Mouse (Mus musculus) heart, postnatal 0 days (tissue): ENCODE measurements around the gene Phf2. TPM values are rescaled to one million over a fixed set of nuclear protein-coding genes. Genes with fewer than 3 reads are reported as not detected.

Experiments used
- ATAC-seq: fragments of 200-750 bp; cut with Nextera tagmentation; 2 replicates; pipeline ENCODE4 v1.8.0; 2017; ENCODE audit warnings: low read depth, moderate number of reproducible peaks, moderate library complexity; ENCODE audit not compliant: insufficient read depth
- DNase-seq: peaks from one replicate; pipeline ENCODE4 v3.0.0-alpha.2; 2016; ENCODE audit warnings: low spot score
- H3K27ac ChIP-seq: fragments of 300-500 bp; sonication (generic); 2 replicates; pipeline ENCODE4 v1.5.1; 2014; ENCODE audit warnings: low read depth, mild to moderate bottlenecking
- H3K27me3 ChIP-seq: fragments of 300-500 bp; sonication (generic); 2 replicates; pipeline ENCODE4 v1.6.1; 2014; ENCODE audit warnings: low read length, mixed read lengths; ENCODE audit not compliant: control insufficient read depth, insufficient read depth
- H3K36me3 ChIP-seq: fragments of 300-500 bp; sonication (generic); replicated peaks from 2 replicates; pipeline ENCODE4 v1.6.1; 2014; ENCODE audit warnings: low read length, mixed read lengths; ENCODE audit not compliant: control insufficient read depth, insufficient read depth
- H3K4me1 ChIP-seq: fragments of 300-500 bp; sonication (generic); 2 replicates; pipeline ENCODE4 v1.6.1; 2014; ENCODE audit warnings: antibody characterized with exemption; ENCODE audit not compliant: control insufficient read depth, insufficient read depth
- H3K4me2 ChIP-seq: fragments of 300-500 bp; sonication (generic); 2 replicates; pipeline ENCODE4 v1.6.1; 2014; ENCODE audit warnings: low read depth, mild to moderate bottlenecking, low read length, moderate library complexity
- H3K4me3 ChIP-seq: fragments of 300-500 bp; sonication (generic); 2 replicates; pipeline ENCODE4 v1.5.1; 2014; ENCODE audit warnings: low read depth, low read length
- H3K9ac ChIP-seq: fragments of 300-500 bp; sonication (generic); replicated peaks from 2 replicates; pipeline ENCODE4 v1.6.1; 2014; ENCODE audit warnings: low read depth, low read length, mixed read lengths
- H3K9me3 ChIP-seq: fragments of 300-500 bp; sonication (generic); replicated peaks from 2 replicates; pipeline ENCODE4 v1.6.1; 2016; ENCODE audit warnings: low read length; ENCODE audit not compliant: control insufficient read depth
- CTCF ChIP-seq: IDR thresholded peaks from 2 replicates; pipeline ENCODE4 v1.5.1; 2016; ENCODE audit warnings: antibody characterized with exemption, control low read depth, low read depth
- EP300 ChIP-seq: IDR thresholded peaks from 2 replicates; pipeline ENCODE4 v1.6.1; 2016; ENCODE audit warnings: antibody characterized with exemption, low read depth
- WGBS: fragments of 180-500 bp; shearing (Covaris S2); extraction: QIAGEN DNeasy Blood & Tissue Kit; methylation state at CpG from one replicate; pipeline ENCODE4 v1.1.7; 2014; 5-methylcytosine and 5-hydroxymethylcytosine counted together
- polyA plus RNA-seq: library from polyadenylated mRNA; unstranded; fragments of >200 nt; fragmentation: Nextera tagmentation; extraction: Ambion mirVana; gene quantifications from 2 replicates; pipeline ENCODE4 v1.2.1, GENCODE M21; 2015
- total RNA-seq: library from RNA; depleted of rRNA; stranded (reverse); fragments of >200 nt; gene quantifications from 2 replicates; pipeline ENCODE4 v1.2.3, GENCODE M21; 2014; ENCODE audit warnings: low replicate concordance

Gene Phf2
- total and polyA plus RNA-seq, 2 experiments from 2014 or later, result 2.6 to 12.7 TPM

- Histone ChIP-seq H3K36me3 (no peaks in the 10 kb centered on the region), H3K9ac (no peak overlapping the region), H3K4me1 (peaks cover 20% of the 10 kb centered on the region), H3K9me3 (no peaks in the 10 kb centered on the region), H3K4me3 (no peak overlapping the region), H3K4me2 (no peak overlapping the region), H3K27ac (no peak overlapping the region), H3K27me3 (no peaks in the 10 kb centered on the region)
- DNase-seq (no peak), ATAC-seq (no peak)
- 68% methylated on average over 5 of the region's 5 CpGs for WGBS
- TF ChIP-seq CTCF, result no peak
- no peak for TF ChIP-seq EP300
These were observed 1.8 kb upstream of the Phf2 start for GRCm38 (mm10) chr13:48872726-48873125.

GRCm38 (mm10) chr13:48871887-48872606 lies 1.1 kb upstream of the Phf2 start:
- Histone ChIP-seq H3K4me2 (peak overlapping the region; percentile 77), H3K27me3 (no peaks in the 10 kb centered on the region), H3K9me3 (no peaks in the 10 kb centered on the region), H3K36me3 (no peaks in the 10 kb centered on the region), H3K27ac (no peak overlapping the region), H3K4me1 (peaks cover 19% of the 10 kb centered on the region), H3K9ac (peak overlapping the region; percentile 94), H3K4me3 (peak overlapping the region; percentile 84)
- no peak for TF ChIP-seq EP300
- 0 out of 2 replicates have a peak, but pooled peaks have one; percentile 1 for TF ChIP-seq CTCF
- ATAC-seq (no peak), DNase-seq (no peak)
- 65% methylated on average over 7 of the region's 7 CpGs for WGBS

GRCm38 (mm10) chr13:48869950-48870770 lies 759 bp downstream of the Phf2 start:
- Histone ChIP-seq H3K9ac (peak overlapping the region; percentile 94), H3K4me1 (peaks cover 19% of the 10 kb centered on the region), H3K9me3 (no peaks in the 10 kb centered on the region), H3K4me3 (peak overlapping the region; percentile 80), H3K27ac (peak overlapping the region; percentile 85), H3K27me3 (no peaks in the 10 kb centered on the region), H3K4me2 (peak overlapping the region; percentile 79), H3K36me3 (no peaks in the 10 kb centered on the region)
- DNase-seq (no peak), ATAC-seq (peak; percentile 48)
- under 1% methylated on average over 79 of the region's 102 CpGs for WGBS
- TF ChIP-seq EP300 (no peak), CTCF (no peak)

GRCm38 (mm10) chr13:48869600-48869949 lies 1.3 kb downstream of the Phf2 start:
- Histone ChIP-seq H3K4me3 (peak overlapping the region; percentile 80), H3K36me3 (no peaks in the 10 kb centered on the region), H3K27me3 (no peaks in the 10 kb centered on the region), H3K27ac (peak overlapping the region; percentile 85), H3K4me1 (peaks cover 19% of the 10 kb centered on the region), H3K4me2 (peak overlapping the region; percentile 79), H3K9ac (peak overlapping the region; percentile 94), H3K9me3 (no peaks in the 10 kb centered on the region)
- DNase-seq (no peak), ATAC-seq (no peak)
- no peak for TF ChIP-seq CTCF
- no peak for TF ChIP-seq EP300
- 22% methylated on average over 5 of the region's 5 CpGs for WGBS

DNA sequence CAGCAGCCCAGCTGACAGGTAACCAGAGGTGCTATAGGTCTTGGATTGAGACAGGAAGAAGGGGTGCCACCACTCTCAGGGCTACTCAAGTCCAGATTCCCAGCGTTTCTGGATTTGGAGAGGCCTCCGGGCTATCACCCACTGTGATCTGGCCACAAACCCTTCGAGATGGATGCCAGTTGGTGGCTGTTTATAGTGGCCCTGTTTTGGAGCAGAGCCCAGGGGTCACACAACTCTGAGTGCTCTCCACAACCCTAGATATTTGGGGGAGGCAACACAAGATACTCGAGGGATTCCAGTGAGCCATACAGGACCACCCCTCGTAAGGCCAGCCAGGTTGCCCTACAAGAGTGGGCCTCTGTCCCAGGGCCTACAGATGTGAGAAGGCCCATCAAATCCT lies 1.8 kb downstream of the Phf2 start:
- H3K4me1 ChIP-seq, result peaks cover 19% of the 10 kb centered on the region
- no peak for ATAC-seq
- 24% methylated on average over 5 of the region's 5 CpGs for WGBS

More for the DNA sequence above, 1.8 kb downstream of the Phf2 start:
- no peak for TF ChIP-seq EP300
- no peak for TF ChIP-seq CTCF
- Histone ChIP-seq H3K9me3 (no peaks in the 10 kb centered on the region), H3K27ac (peak overlapping the region; percentile 85; the same call in 1 of the 2 replicates), H3K9ac (peak overlapping the region; percentile 94; the same call in 1 of the 2 replicates), H3K4me3 (peak overlapping the region; percentile 80), H3K27me3 (no peaks in the 10 kb centered on the region), H3K36me3 (no peaks in the 10 kb centered on the region), H3K4me2 (peak overlapping the region; percentile 79)
- no peak for DNase-seq
